Mouse (Mus musculus) megakaryocyte-erythroid progenitor cell, adult 5-6 weeks (primary cell): ENCODE results near the gene Snhg11. TPM values are rescaled to one million over a fixed set of nuclear protein-coding genes. Genes with fewer than 3 reads are reported as not detected.

ENCODE experiments used
- ATAC-seq: replicated peaks from 2 replicates; pipeline ENCODE4 v1.8.0; 2016; ENCODE audit warnings: mild to moderate bottlenecking, inconsistent platforms; ENCODE audit not compliant: severe bottlenecking, poor library complexity, low FRiP score, low TSS enrichment
- total RNA-seq, 2 experiments: library from RNA; stranded (forward) in 1 of 2; stranded (reverse) in 1 of 2; fragments of 200-1000, 215-1000 nt in 1 of 2; fragments of >200 nt in 1 of 2; fragmentation: Nextera tagmentation in 1 of 2; gene quantifications; 2 replicates each; pipeline ENCODE4 v1.2.3; 2014 to 2017

Snhg11 gene
- not detected in 2 replicates for total RNA-seq (2014; fragmentation: Nextera tagmentation)
- not detected in 2 replicates for total RNA-seq (2017)

DNA sequence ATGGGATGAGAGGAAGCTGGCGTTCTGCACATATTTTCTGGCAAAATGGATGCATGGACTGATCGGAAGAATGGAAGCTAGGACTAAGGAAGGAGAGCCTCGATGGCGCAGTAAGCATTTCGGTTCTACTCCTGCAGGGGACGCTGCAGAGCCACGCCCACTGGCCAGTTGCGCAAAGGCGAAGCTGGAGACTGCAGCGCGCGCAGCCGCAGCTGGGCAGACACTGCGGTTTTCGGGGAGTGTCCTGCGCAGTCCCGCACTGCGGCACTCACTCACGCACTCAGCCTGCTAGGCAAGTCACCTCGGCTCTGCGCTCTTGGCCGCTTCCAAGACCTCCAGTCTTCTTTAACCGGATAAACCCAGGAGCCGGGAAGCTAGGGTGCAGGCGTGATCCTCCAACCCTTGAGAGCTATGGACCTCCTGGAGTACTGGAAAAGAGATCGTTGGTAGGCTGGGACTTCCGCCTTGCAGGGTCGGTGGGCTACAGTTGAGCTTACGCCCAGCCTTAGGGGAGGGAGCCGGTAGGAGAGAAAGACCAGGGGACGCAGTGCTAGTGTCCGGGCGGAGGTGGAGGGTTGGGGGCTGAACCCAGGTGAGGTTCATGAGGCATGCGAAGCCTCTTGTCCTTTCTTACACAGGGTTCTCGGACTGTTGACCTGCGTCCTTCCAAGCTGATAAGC, at the start of gene Snhg11:
Gene Snhg11, plus strand, starts transcription at position 196 of the 680 bp plus-strand sequence.
- peak; percentile 42 for ATAC-seq

DNA sequence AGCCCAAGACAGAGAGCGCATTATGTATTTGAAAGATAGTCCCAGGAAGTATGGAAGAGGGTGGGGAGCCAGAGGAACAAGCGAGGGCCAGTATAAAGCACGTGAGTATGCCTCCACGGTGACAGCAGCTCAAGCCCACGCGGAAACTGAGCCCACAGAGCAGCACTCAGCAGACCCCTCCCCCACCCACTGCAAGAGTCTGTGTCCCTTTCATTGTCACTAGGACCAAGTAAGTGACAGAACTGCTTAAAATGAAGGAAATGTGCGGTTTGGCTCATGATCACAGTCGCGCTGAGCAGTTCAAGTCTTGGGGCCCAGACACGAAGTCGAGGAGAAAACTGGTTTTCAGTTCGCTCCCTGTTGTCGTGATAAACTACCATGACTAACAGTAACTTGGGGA, 41.1 kb upstream of the Snhg11 start:
- no peak for ATAC-seq

DNA sequence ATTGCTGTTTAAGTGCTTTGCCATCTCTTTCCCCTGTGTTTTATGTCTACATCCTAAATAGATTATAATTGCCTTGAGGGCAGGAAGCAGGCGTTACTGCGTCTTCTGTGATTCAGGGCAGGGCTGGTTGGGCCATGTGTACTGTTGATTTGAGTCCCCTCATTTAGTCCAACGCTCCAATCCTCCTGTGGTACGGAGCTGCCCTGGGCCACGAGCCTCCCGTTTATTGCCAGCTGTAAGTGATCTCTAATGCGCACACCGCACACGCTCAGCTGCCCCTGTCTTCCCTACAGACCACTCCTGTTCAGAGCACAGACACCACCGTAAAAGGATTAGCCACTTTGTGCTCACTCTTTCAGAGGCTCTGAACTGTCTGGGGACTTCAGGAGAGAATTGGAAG, 37.7 kb upstream of the Snhg11 start:
- no peak for ATAC-seq

DNA sequence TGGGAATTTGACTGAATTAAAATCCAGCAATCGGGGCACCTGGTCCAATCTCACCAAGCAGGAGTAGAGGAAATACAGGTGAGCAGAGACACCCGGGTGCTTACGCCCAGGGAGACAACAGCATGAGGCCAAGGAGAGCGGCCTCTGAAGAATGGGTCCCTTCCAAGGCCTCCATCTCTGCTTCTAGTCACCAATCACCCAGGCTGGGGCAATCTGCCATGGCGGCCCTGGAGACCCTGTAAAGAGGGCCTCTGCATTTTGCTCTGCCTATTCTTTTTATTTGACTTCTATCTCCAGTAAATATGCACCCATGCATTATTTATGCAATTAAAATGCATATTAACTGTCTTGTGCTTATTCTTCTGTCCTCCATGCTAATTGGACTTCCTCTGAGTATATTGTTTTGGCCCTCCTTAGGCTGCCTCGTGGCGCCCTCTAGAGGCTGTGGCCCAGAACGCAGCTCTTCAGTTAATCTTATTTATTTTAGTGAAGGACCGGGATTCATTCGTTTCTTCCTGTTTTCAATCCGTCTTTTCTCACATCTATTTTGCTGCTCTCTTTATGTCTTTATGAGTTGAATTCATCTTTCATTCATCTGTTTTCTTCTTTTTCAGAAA, 35.4 kb upstream of the Snhg11 start:
- peak; percentile 64; the same call in 1 of the 2 replicates for ATAC-seq

DNA sequence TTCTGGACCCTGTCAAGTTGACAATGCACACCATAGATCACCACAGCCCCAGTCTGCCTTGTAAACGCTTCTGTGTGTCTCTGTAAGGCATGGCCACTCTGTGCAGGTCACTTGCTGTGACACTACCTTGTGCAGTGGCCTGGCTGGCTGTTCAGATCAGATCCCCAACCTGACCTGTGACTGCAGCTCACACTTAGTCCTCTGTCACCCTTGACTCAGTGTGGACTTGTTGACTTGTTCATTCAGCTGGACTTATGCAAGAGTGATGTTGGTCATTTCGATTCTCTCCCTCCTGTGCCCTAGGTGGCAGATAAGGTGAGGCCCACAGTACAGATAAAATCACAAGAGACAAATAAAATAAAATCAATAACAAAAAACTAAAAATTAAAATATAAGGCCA, 34.1 kb upstream of the Snhg11 start:
- no peak for ATAC-seq

DNA sequence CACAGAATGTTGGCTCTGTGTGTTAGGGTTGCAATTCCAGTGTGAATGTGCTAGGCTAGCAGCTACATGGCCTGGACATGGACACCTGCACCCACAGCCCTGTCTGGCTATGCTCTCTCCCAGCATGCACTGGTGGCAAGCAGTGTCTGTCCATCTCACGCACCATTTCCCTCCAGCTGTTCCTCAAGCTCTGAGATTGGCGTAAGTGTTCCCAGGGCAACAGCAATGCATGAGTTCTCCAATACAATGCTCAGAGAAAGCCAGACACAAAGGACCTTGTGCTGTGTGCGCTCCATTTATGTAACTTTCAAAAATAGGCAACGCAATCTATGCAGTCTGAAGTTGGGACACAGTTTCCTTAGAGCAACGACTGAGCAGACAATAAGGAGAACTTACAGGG, 31.9 kb upstream of the Snhg11 start:
- ATAC-seq: no peak

DNA sequence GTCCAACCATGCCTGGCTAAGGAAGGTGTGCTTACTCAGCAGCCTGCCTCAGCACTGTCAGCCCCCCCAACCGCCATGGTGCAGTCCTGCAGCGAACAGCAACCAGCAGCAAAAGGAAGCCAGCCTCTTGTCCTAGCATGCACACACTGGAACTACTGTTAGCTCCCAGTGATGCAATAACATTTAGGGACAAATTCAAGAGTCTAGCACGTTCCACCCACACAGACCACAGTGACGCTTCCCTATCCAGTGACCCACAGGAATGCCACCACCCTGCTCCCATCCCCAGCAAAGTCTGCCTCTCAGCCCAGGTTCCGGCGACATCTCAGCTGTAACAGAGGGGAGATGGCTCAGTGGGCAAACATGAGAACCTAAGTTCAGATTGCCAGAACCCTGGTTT, 29.0 kb upstream of the Snhg11 start:
- ATAC-seq: no peak

DNA sequence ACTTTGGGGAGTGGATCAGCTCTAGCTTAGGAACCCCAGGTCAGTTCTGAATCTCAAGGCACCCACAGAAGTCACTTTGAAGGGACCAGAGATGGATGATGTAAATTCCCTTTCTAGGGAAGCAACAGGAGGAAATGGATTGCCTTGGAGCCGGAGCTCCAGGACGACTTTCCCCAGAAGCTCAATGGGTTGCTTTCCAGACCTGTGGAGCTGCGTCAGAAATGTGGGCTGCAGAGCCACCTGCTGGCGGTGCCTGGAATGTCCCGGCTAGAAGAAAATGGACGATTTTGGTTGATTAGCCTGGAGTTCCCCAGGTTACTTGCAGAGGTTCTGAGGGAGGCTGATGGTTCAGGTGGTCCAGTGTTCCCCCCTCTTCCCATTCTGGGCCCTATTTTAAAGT, 27.6 kb upstream of the Snhg11 start:
- peak; percentile 77 for ATAC-seq

DNA sequence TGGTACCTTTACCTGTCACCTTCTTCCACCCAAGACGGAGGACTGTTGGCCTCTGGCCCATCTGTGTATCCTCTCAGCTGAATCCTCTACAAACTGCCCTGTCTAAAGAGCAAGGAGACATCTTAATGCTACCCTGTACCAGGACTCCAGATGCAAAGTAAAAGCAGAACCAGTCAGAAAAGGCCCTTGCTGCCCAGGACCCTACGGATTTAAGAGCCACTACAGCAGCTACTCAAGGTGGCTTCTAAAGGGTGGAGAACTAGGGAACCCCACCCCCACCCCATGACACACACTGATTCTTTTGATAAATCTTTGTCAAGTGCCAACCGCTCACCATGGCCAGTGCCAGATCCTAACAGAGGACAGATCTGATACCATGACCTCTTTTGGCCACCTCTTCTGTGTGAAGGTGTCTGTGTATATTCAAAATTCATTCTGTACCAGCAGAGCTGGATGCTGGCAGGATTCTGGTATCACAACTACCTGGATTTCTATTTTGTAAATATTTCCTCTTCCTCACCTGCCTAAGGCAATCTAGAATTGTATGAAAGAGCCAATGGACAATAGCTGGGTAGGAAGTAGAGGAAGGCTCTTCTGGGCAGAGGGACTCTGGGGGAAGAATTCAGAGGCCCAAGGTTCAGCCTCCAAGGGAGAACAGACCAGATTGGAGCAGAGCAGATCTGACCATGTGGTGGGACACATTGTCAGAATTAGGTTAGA, 22.5 kb upstream of the Snhg11 start:
- no peak for ATAC-seq

DNA sequence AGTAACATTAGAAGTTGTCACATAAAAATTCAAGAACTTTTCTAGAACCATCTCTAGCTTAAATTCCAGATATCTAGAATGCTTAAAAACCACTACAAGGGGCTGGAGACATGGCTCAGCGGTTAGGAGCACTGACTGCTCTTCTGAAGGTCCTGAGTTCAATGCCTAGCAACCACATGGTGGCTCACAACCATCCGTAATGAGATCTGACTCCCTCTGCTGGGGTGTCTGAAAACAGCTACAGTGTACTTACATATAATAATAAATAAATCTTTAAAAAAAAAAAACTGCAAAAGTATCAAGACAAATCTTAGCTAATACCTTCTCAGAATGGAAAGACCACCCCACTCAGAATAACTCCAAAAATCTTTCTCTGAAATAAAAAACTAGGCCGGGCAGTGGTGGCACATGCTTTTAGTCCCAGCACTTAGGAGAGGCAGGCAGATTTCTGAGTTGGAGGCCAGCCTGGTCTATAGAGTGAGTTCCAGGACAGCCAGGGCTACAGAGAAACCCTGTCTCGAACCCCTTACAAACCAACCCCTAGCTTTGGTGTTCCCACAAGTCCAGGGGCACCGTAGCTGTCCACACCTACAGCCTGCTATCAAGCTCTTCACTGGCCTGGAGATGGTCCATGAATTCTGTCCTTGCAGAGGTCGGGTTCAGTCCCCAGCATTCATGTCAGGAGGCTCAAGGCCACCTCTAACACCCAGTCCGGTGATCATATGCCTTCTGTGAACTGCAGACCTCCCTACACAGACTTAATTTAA, 20.9 kb upstream of the Snhg11 start:
- ATAC-seq: no peak

DNA sequence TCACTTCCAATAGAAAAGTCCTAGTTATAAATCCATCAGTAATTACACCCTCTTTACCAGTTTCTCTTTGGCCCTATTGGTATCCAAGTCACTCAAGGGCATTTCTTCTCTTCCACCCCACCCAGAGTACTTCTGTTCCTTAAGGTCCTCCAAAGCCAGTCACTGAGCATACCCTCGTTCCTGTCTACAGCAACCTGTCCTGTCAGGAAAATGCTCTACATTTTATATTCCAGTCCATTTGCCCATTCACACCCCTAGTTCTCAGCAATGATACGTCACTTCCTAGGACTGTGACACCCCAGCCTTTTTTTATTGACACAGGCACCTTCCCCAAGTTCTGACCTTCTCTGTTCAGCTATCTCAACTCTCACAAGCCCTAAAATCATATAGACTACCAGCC, 20.2 kb upstream of the Snhg11 start:
- ATAC-seq: no peak

DNA sequence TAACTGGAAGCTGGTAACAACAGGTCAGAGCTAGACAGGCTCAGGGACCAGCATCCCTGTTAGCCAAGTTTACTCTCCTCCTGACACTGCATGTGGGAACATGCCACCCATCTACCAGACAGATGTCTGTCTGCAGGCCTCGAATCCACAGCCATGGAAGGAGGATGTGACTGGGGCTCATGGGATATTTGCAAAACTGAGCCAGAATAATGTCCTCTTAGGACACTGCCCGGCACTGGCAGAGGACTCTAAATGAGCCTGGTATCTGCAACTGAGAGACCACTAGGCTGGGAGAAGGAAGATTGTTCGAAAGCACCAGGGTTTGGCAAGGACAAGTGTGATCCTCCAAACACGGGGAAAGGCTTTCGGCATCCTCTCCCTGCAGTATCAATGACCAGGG, 19.3 kb upstream of the Snhg11 start:
- no peak for ATAC-seq

DNA sequence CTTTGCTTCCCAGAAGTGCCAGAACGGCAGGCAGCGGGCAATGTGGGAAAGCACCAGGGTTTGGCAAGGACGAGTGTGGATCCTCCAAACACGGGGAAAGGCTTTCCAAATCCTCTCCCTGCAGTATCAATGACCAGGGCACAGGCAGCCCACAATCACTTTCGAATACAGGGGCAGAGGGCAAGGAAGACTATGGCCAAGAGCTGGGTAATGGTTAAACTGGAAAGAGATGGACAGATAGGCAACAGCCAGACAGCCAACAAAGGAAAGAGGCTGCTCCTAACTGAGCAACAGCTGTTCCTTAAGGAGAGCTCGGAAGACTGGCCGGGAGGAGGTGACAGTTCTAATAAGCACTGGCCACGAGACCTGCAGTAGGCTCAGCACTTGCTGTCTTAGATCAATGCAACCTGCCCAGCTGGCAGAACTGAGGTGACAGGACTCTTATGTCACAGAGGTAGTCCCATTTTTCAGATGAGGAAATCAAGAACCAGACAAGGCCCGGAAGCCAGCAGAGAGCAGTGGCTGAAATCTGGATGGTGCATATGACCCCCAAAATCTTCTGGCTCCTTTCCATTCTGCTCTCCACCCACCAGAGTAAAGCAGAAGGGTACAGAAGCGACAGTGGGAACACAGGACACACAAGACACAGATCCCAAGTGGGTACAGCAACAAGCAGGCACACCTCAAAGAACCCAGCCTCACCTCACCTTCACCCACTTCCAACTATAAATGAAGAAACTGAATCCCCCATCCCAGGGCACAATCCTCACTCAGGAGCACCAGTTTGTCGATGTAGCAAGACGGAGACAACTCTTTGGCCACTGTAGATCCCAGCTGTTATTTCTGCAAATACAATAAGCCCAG, 15.4 kb upstream of the Snhg11 start:
- no peak for ATAC-seq

DNA sequence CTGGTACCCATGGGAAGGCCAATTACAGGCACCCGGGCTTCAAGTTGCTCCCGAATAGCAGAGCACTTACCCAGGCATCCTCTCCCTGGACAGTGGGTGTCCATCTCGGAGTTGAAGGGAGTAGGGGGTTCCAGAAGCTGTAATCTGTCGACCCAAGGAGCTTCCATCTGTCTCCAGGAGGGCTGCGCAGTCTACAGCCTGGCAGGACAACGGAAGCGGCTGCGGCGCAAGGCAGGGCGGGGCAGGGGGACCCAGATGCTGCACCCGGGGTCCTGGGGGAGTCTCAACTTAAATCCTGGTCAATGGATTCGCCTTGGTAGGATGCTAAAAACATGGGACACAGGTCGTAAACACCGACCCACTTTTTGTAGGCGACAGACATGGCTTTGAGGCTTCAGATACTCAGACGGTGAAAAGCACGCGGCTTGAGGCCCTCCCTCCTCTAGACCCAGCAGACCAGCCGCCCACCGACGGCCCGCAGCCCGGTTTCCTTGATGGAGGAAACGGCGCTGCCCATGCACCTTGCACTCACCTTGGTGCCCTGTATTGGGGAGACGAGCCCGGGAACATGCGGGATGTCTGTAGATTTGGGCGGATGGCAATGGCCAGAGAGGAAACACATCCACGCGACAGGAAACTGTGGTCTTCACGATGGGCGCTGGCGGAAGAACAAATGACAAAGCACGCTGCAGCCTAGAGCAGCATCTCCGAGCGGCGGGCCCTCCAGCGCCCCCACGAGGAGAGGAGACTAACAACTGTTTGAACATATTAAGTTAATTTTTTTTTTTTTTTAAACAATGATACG, 14.4 kb upstream of the Snhg11 start:
- ATAC-seq: peak; percentile 85

DNA sequence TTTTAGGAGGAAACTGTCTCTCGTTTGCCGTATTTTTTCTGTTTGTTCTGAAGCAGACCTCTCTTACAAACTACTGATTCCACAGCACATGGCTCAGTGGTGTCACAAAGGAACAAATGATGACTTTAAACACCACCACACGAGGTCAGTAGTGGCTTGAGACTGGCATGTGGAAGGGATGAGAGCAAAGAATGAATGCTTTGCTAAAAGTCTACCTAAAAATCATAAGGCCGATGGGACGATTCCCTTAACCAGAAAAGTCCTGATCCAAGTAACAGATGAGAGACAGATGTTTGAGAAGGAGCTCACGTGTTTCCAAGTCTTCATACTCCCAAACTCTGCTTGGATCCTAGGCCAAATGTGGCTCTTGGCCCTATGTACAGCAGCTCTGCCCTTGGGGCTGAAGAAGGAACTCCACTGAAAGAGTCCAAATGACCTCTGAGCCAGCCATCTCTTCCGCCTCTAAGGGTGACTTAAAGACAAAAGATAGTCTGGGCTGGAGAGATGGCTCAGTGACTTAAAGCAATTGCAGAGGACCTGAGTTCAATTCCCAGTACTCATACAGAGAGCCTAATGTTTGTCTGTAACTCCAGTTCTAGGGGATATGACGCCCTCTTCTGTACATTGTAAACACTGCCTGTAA, 13.6 kb upstream of the Snhg11 start:
- peak; percentile 22; the same call in 1 of the 2 replicates for ATAC-seq

DNA sequence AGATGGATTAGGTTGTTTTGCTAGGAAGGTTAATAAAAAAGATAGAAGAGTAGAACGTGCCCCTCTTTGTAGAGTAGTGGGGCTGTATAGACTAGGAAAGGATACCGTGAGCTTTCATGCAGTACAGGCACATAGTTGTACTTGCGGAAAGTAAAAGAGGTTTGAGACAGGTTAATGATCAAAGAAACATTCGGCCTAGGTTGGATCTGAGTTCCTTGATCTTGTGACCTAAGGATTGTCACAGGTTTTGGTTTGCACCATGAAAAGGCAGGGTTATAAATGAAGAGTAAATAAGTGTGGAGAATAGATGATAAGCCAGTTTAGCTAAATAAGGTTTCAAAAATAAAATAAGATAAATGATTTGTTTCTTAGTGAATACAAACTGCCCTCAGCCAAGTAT, 11.3 kb upstream of the Snhg11 start:
- ATAC-seq: no peak

DNA sequence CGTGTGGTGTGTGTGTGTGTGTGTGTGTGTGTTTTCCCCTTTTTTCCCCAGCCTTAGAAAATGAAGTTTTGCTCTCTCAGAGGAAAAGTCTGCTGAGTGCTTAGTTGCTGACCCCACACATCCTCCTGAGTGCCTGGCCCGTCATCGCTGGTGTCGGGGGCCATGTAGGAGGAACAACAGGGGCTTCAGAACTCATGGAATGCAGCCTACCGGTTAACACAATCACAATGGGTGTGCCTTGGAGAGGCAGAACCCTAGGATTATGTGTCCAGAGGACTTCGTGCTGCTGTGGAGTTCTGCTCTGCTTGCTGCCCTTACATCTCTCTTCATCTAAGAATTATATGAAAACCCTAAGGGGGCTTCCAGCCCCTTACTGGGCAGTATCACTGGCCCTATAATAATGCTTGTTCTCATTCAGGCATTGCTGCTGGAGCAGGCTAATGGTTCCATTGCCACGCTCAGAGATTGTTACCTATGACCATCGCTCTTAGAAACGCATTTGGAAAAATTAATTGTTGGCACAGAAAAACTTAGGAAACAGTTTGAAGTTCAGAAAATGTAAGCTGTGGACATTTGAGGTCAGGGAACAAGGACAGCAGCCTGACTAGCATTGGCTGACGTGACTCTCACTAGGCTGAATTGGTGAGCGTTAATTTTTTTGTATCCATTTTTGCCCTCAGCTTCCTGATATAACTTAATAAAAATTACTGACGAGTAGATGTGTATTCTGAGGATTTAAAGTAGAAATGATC, 10.2 kb upstream of the Snhg11 start:
- ATAC-seq: no peak
